Mouse (Mus musculus) stomach, embryonic 16.5 days (tissue): Measurements from ENCODE around the gene Sox4. TPM values are rescaled to one million over a fixed set of nuclear protein-coding genes. Genes with fewer than 3 reads are reported as not detected.

Source experiments
- ATAC-seq: fragments of 200-750 bp; cut with Nextera tagmentation; 2 replicates; pipeline ENCODE4 v1.8.0; 2017; ENCODE audit warnings: moderate number of reproducible peaks, moderate TSS enrichment; ENCODE audit not compliant: insufficient read depth, low FRiP score
- H3K27ac ChIP-seq: fragments of 300-500 bp; sonication (generic); 2 replicates; pipeline ENCODE4 v1.5.1; 2014; ENCODE audit warnings: low read length
- H3K27me3 ChIP-seq: fragments of 300-500 bp; sonication (generic); 2 replicates; pipeline ENCODE4 v1.6.1; 2014; ENCODE audit warnings: low read length, control low read depth, mixed read lengths; ENCODE audit not compliant: control insufficient read depth, insufficient read depth
- H3K36me3 ChIP-seq: fragments of 300-500 bp; sonication (generic); 2 replicates; pipeline ENCODE4 v1.6.1; 2014; ENCODE audit warnings: low read length; ENCODE audit not compliant: control insufficient read depth, insufficient read depth
- H3K4me1 ChIP-seq: fragments of 300-500 bp; sonication (generic); 2 replicates; pipeline ENCODE4 v1.6.1; 2014; ENCODE audit warnings: low read length, control low read depth, mixed read lengths; ENCODE audit not compliant: control insufficient read depth, insufficient read depth
- H3K4me2 ChIP-seq: fragments of 300-500 bp; sonication (generic); 2 replicates; pipeline ENCODE4 v1.6.1; 2014; ENCODE audit warnings: low read depth, low read length, mixed read lengths
- H3K4me3 ChIP-seq: fragments of 300-500 bp; sonication (generic); replicated peaks from 2 replicates; pipeline ENCODE4 v1.5.1; 2014; ENCODE audit warnings: mild to moderate bottlenecking, low read length
- H3K9ac ChIP-seq: fragments of 300-500 bp; sonication (generic); 2 replicates; pipeline ENCODE4 v1.6.1; 2014; ENCODE audit warnings: low read length
- H3K9me3 ChIP-seq: fragments of 300-500 bp; sonication (generic); replicated peaks from 2 replicates; pipeline ENCODE4 v1.6.1; 2016; ENCODE audit warnings: low read length, control low read depth; ENCODE audit not compliant: control insufficient read depth
- WGBS: fragments of 180-500 bp; shearing (Covaris S2); extraction: QIAGEN DNeasy Blood & Tissue Kit; methylation state at CpG from one replicate; pipeline ENCODE4 v1.1.7; 2014; 5-methylcytosine and 5-hydroxymethylcytosine counted together
- polyA plus RNA-seq: library from polyadenylated mRNA; unstranded; fragments of >200 nt; fragmentation: Nextera tagmentation; extraction: Ambion mirVana; gene quantifications from 2 replicates; pipeline ENCODE4 v1.2.1, GENCODE M21; 2015

Sox4 gene
- polyA plus RNA-seq, 1 experiment from 2014 or later = 16.8 TPM

GRCm38 (mm10) chr13:28959068-28959440 is 5.5 kb upstream of the Sox4 start:
- Histone ChIP-seq H3K4me2 (peak overlapping the region; percentile 95), H3K27ac (peak overlapping the region; percentile 94), H3K4me1 (no peaks in the 10 kb centered on the region; the same call in 1 of the 2 replicates), H3K9me3 (no peaks in the 10 kb centered on the region), H3K36me3 (no peaks in the 10 kb centered on the region), H3K27me3 (no peaks in the 10 kb centered on the region), H3K9ac (peak overlapping the region; percentile 88), H3K4me3 (peak overlapping the region; percentile 62)
- no peak for ATAC-seq
- under 1% methylated on average over 17 of the region's 17 CpGs for WGBS

- Histone ChIP-seq H3K27me3 (no peaks in the 10 kb centered on the region), H3K36me3 (no peaks in the 10 kb centered on the region), H3K9me3 (no peaks in the 10 kb centered on the region), H3K9ac (peak overlapping the region; percentile 88), H3K4me1 (no peaks in the 10 kb centered on the region; the same call in 1 of the 2 replicates), H3K4me2 (peak overlapping the region; percentile 95), H3K4me3 (peak overlapping the region; percentile 62), H3K27ac (peak overlapping the region; percentile 94)
- peak; percentile 79 for ATAC-seq
- WGBS = under 1% methylated on average over 53 of the region's 54 CpGs
These were observed 4.9 kb upstream of the Sox4 start for GRCm38 (mm10) chr13:28958211-28959067.

GRCm38 (mm10) chr13:28957765-28958164 is 4.3 kb upstream of the Sox4 start:
- Histone ChIP-seq H3K36me3 (no peaks in the 10 kb centered on the region), H3K4me1 (no peaks in the 10 kb centered on the region; the same call in 1 of the 2 replicates), H3K9me3 (no peaks in the 10 kb centered on the region), H3K9ac (peak overlapping the region; percentile 88), H3K4me2 (peak overlapping the region; percentile 95), H3K27me3 (no peaks in the 10 kb centered on the region), H3K27ac (peak overlapping the region; percentile 94), H3K4me3 (peak overlapping the region; percentile 62)
- peak; percentile 53; the same call in 1 of the 2 replicates for ATAC-seq
- WGBS = 2% methylated on average over 16 of the region's 16 CpGs

GRCm38 (mm10) chr13:28952576-28953571 is 639 bp downstream of the Sox4 start:
- peak overlapping the region; percentile 95 for H3K4me3 ChIP-seq
- peak overlapping the region; percentile 60 for H3K4me2 ChIP-seq
- under 1% methylated on average over 98 of the region's 98 CpGs for WGBS
- H3K27ac ChIP-seq = peak overlapping the region; percentile 98
- H3K9me3 ChIP-seq = no peaks in the 10 kb centered on the region
- H3K27me3 ChIP-seq = no peaks in the 10 kb centered on the region
- H3K9ac ChIP-seq = peak overlapping the region; percentile 99
- ATAC-seq = peak; percentile 29
- H3K4me1 ChIP-seq = peaks cover 9% of the 10 kb centered on the region
- no peaks in the 10 kb centered on the region for H3K36me3 ChIP-seq

- under 1% methylated on average over 91 of the region's 92 CpGs for WGBS
- ATAC-seq = no peak
- Histone ChIP-seq H3K27me3 (no peaks in the 10 kb centered on the region), H3K36me3 (no peaks in the 10 kb centered on the region), H3K9me3 (no peaks in the 10 kb centered on the region), H3K4me1 (peaks cover 16% of the 10 kb centered on the region), H3K4me3 (peak overlapping the region; percentile 95), H3K27ac (peak overlapping the region; percentile 98), H3K9ac (peak overlapping the region; percentile 99), H3K4me2 (peak overlapping the region; percentile 60)
These were observed 1.6 kb downstream of the Sox4 start for GRCm38 (mm10) chr13:28951691-28952575.

GRCm38 (mm10) chr13:28950623-28951491 is 2.7 kb downstream of the Sox4 start:
- under 1% methylated on average over 32 of the region's 32 CpGs for WGBS
- H3K4me1 ChIP-seq = peaks cover 20% of the 10 kb centered on the region
- peak overlapping the region; percentile 95 for H3K4me3 ChIP-seq
- peak overlapping the region; percentile 60 for H3K4me2 ChIP-seq
- H3K9me3 ChIP-seq = no peaks in the 10 kb centered on the region
- ATAC-seq = no peak
- H3K27me3 ChIP-seq = no peaks in the 10 kb centered on the region
- H3K36me3 ChIP-seq = no peaks in the 10 kb centered on the region
- H3K9ac ChIP-seq = peak overlapping the region; percentile 99
- H3K27ac ChIP-seq = peak overlapping the region; percentile 98

GRCm38 (mm10) chr13:28950266-28950622 is 3.3 kb downstream of the Sox4 start:
- no peaks in the 10 kb centered on the region for H3K36me3 ChIP-seq
- H3K9me3 ChIP-seq = no peaks in the 10 kb centered on the region
- H3K4me2 ChIP-seq = peak overlapping the region; percentile 60
- peak overlapping the region; percentile 98 for H3K27ac ChIP-seq
- H3K4me1 ChIP-seq = peaks cover 20% of the 10 kb centered on the region
- H3K27me3 ChIP-seq = no peaks in the 10 kb centered on the region
- WGBS = 1% methylated on average over 9 of the region's 9 CpGs
- peak overlapping the region; percentile 99 for H3K9ac ChIP-seq
- no peak for ATAC-seq
- H3K4me3 ChIP-seq = peak overlapping the region; percentile 95
